Mouse (Mus musculus): ENCODE data around the gene Napsa.

DNA sequence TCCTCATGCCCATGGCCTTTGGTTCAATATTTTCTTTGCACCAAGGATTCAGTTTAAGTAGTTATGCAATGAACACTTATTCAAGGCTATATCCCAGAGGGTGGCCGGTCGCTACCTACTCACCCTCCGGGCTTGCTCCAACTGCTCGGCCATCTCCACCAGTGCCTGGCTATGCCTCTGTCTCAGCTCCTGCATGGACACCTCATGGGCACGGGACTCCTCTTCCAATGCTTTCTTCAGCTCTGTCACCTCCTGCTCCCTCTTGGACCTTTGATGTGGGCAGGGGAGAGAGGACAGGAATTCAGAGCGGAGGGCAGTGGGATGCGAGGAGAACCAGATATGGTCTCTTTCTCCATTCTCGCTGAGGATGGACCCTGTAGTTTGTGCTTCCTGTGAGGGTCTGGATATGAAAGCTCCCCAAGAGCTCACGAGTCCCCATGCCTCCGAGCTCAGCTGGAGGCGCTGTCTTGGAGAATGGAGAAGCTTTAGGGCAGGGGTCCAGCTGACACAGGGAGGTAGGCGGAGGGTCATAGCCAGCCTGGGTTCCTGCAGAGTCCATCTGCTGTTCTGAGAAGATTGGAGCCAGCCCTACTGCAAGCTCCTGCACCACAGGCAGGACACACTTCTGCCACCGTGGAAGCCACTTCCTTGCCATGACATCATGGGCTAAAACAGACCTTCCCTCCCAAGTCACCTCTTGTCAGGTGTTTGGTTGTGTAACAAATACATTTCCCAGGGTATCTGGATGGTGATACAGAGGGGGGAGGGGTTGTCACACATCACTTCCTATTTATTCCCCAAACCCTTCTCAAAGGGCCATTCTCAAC, 53.3 kb downstream of the Napsa start:
- TF ChIP-seq POLR2A (IDR thresholded peaks at IDR 0.05; ENCODE audit: borderline replicate concordance, insufficient read depth, low read length) (peak; percentile 63), CTCF (IDR thresholded peaks at IDR 0.05; ENCODE audit: borderline replicate concordance, insufficient read depth, low read depth, low read length) (no peak)

All from cerebellum, adult 2 months (tissue).